Mouse (Mus musculus): ENCODE results near the gene Mettl2.
"Not testable (repeated sequence)": the region's sequence is repeated elsewhere in the genome, so short reads cannot be mapped to it uniquely, and the experiment has no call there.

DNA sequence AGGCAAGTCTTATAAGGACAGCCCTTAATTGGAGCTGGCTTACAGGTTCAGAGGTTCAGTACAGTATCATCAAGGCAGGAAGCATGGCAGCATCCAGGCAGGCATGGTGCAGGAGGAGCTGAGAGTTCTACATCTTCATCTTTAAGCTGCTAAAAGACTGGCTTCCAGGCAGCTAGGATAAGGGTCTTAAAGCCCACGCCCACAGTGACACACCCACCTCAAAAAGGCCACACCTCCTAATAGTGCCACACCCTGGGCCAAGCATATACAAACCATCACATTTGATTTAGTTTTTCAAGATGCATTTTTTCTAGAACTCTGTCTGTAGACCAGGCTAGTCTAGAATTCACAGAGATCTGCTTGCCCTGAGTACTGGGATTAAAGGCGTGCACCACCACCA, 11.0 kb downstream of the Mettl2 start:
- not testable (repeated sequence) for TF ChIP-seq GABPA (IDR thresholded peaks at IDR 0.05; ENCODE audit: low read depth, low read length); UBTF (IDR thresholded peaks at IDR 0.05; ENCODE audit: borderline replicate concordance, insufficient read depth, low read depth, low read length); CTCF (IDR thresholded peaks at IDR 0.05 in 2 of 3, conservative IDR thresholded peaks at IDR 0.05 in 1 of 3; ENCODE audit: control insufficient read depth in 1 of 3, insufficient read depth in 1 of 3, low read depth in 2 of 3, low read length in 3 of 3, poor library complexity in 1 of 3, severe bottlenecking in 1 of 3); ETS1 (IDR thresholded peaks at IDR 0.05; ENCODE audit: low read depth, low read length); TCF12 (IDR thresholded peaks at IDR 0.05; ENCODE audit: low read depth, low read length); BHLHE40 (IDR thresholded peaks at IDR 0.05; ENCODE audit: borderline replicate concordance, low read depth, low read length); EP300 (IDR thresholded peaks at IDR 0.05; ENCODE audit: low read depth in 1 of 2, low read length in 2 of 2)
